Mouse (Mus musculus) MEL (cell line): ENCODE measurements around the gene Nfe2. TPM values are rescaled to one million over a fixed set of nuclear protein-coding genes. Genes with fewer than 3 reads are reported as not detected.

Source experiments
- DNase-seq: peaks from one replicate; pipeline ENCODE4 v3.0.0; 2011; ENCODE audit warnings: low read depth, low spot score
- H3K27ac ChIP-seq: 2 replicates; pipeline ENCODE4 v1.5.1; 2012; ENCODE audit warnings: low read depth, mild to moderate bottlenecking, control low read depth, low read length, moderate library complexity; ENCODE audit not compliant: control insufficient read depth
- H3K27me3 ChIP-seq, 2 experiments: fragments of 150-350 bp in 1 of 2; sonication (generic) in 1 of 2; 2 replicates each; pipeline ENCODE4 v1.6.1; 2012; ENCODE audit warnings: low read length in 2 of 2, mild to moderate bottlenecking in 2 of 2, improper control_type of control experiment in 1 of 2, moderate library complexity in 1 of 2; ENCODE audit not compliant: insufficient read depth in 2 of 2, control insufficient read depth in 1 of 2
- H3K36me3 ChIP-seq, 2 experiments: 2 replicates each; pipeline ENCODE4 v1.6.1; 2012 to 2014; ENCODE audit warnings: low read length in 2 of 2, improper control_type of control experiment in 1 of 2, inconsistent platforms in 1 of 2, mild to moderate bottlenecking in 1 of 2; ENCODE audit not compliant: insufficient read depth in 2 of 2, control insufficient read depth in 1 of 2
- H3K4me1 ChIP-seq, 2 experiments: fragments of 150-350 bp in 1 of 2; sonication (generic) in 1 of 2; 2 replicates each; pipeline ENCODE4 v1.6.1; 2012; ENCODE audit warnings: low read length in 2 of 2, improper control_type of control experiment in 1 of 2, mild to moderate bottlenecking in 1 of 2; ENCODE audit not compliant: insufficient read depth in 2 of 2, control insufficient read depth in 1 of 2
- H3K4me3 ChIP-seq, 2 experiments: fragments of 150-350 bp in 1 of 2; sonication (generic) in 1 of 2; 2 replicates each; pipeline ENCODE4 v1.5.1; 2012; ENCODE audit warnings: low read depth in 2 of 2, low read length in 2 of 2, mild to moderate bottlenecking in 2 of 2, moderate library complexity in 2 of 2, control low read depth in 1 of 2, improper control_type of control experiment in 1 of 2; ENCODE audit not compliant: control insufficient read depth in 1 of 2, insufficient read depth in 1 of 2
- H3K79me2 ChIP-seq: 2 replicates; pipeline ENCODE4 v1.6.1; 2012; ENCODE audit warnings: mild to moderate bottlenecking, low read length, moderate library complexity; ENCODE audit not compliant: control insufficient read depth, poor library complexity, insufficient read depth
- H3K9ac ChIP-seq: 2 replicates; pipeline ENCODE4 v1.6.1; 2012; ENCODE audit warnings: low read depth, mild to moderate bottlenecking, control low read depth, low read length, moderate library complexity; ENCODE audit not compliant: control insufficient read depth, poor library complexity, severe bottlenecking
- H3K9me3 ChIP-seq: fragments of 150-350 bp; sonication (generic); replicated peaks from 2 replicates; pipeline ENCODE4 v1.6.1; 2012; ENCODE audit warnings: mild to moderate bottlenecking, low read length, improper control_type of control experiment, moderate library complexity; ENCODE audit not compliant: insufficient read depth
- CHD1 ChIP-seq: IDR thresholded peaks from 2 replicates; pipeline ENCODE4 v1.6.1; 2012; ENCODE audit warnings: low read depth, mild to moderate bottlenecking, inconsistent platforms, low read length, improper control_type of control experiment
- CHD2 ChIP-seq: IDR thresholded peaks from 2 replicates; pipeline ENCODE4 v1.6.1; 2011; ENCODE audit warnings: low read length, improper control_type of control experiment
- CTCF ChIP-seq, 3 experiments: IDR thresholded peaks in 2 of 3; conservative IDR thresholded peaks in 1 of 3; 2 replicates each; pipeline ENCODE4 v1.5.1; 2011 to 2012; ENCODE audit warnings: low read length in 3 of 3, low read depth in 2 of 3, mild to moderate bottlenecking in 2 of 3, improper control_type of control experiment in 1 of 3, inconsistent platforms in 1 of 3, mixed read lengths in 1 of 3, moderate library complexity in 1 of 3; ENCODE audit not compliant: control insufficient read depth in 1 of 3, insufficient read depth in 1 of 3, poor library complexity in 1 of 3, severe bottlenecking in 1 of 3
- ELF1 ChIP-seq: IDR thresholded peaks from 2 replicates; pipeline ENCODE4 v1.6.1; 2014; ENCODE audit warnings: low read depth, mild to moderate bottlenecking, inconsistent platforms, low read length, improper control_type of control experiment, moderate library complexity
- ETS1 ChIP-seq: IDR thresholded peaks from 2 replicates; pipeline ENCODE4 v1.6.1; 2012; ENCODE audit warnings: low read depth, mild to moderate bottlenecking, inconsistent platforms, low read length, improper control_type of control experiment, moderate library complexity
- GATA1 ChIP-seq: IDR thresholded peaks from 2 replicates; pipeline ENCODE4 v1.6.1; 2011; ENCODE audit warnings: low read depth, low read length, improper control_type of control experiment
- HCFC1 ChIP-seq: IDR thresholded peaks from 2 replicates; pipeline ENCODE4 v1.6.1; 2012; ENCODE audit warnings: low read depth, mild to moderate bottlenecking, inconsistent platforms, low read length, improper control_type of control experiment, moderate library complexity
- JUND ChIP-seq: IDR thresholded peaks from 2 replicates; pipeline ENCODE4 v1.6.1; 2011; ENCODE audit warnings: low read depth, mild to moderate bottlenecking, improper control_type of control experiment, low read length
- KAT2A ChIP-seq: conservative IDR thresholded peaks from 2 replicates; pipeline ENCODE4 v1.6.1; 2012; ENCODE audit warnings: low read depth, low read length, improper control_type of control experiment, inconsistent platforms
- MAZ ChIP-seq: IDR thresholded peaks from 2 replicates; pipeline ENCODE4 v1.6.1; 2012; ENCODE audit warnings: low read depth, mild to moderate bottlenecking, inconsistent platforms, low read length, improper control_type of control experiment
- MXI1 ChIP-seq: IDR thresholded peaks from 2 replicates; pipeline ENCODE4 v1.6.1; 2011; ENCODE audit warnings: mild to moderate bottlenecking, low read depth, low read length, improper control_type of control experiment
- MYB ChIP-seq: IDR thresholded peaks from 2 replicates; pipeline ENCODE4 v1.6.1; 2011; ENCODE audit warnings: mild to moderate bottlenecking, low read depth, low read length, improper control_type of control experiment
- NELFE ChIP-seq: IDR thresholded peaks from 2 replicates; pipeline ENCODE4 v1.6.1; 2011; ENCODE audit warnings: low read depth, low read length, improper control_type of control experiment
- NRF1 ChIP-seq: IDR thresholded peaks from 2 replicates; pipeline ENCODE4 v1.6.1; 2014; ENCODE audit warnings: low read depth, mild to moderate bottlenecking, inconsistent platforms, low read length, improper control_type of control experiment, moderate library complexity; ENCODE audit not compliant: poor library complexity, insufficient read depth, severe bottlenecking
- RCOR1 ChIP-seq: IDR thresholded peaks from 2 replicates; pipeline ENCODE4 v1.6.1; 2012; ENCODE audit warnings: low read depth, mild to moderate bottlenecking, inconsistent platforms, low read length, improper control_type of control experiment
- SIN3A ChIP-seq: IDR thresholded peaks from 2 replicates; pipeline ENCODE4 v1.6.1; 2012; ENCODE audit warnings: low read length, improper control_type of control experiment, inconsistent platforms
- TCF12 ChIP-seq: IDR thresholded peaks from 2 replicates; pipeline ENCODE4 v1.6.1; 2014; ENCODE audit warnings: low read depth, mild to moderate bottlenecking, inconsistent platforms, low read length, improper control_type of control experiment, moderate library complexity
- UBTF ChIP-seq: IDR thresholded peaks from 2 replicates; pipeline ENCODE4 v1.6.1; 2012; ENCODE audit warnings: low read depth, mild to moderate bottlenecking, inconsistent platforms, low read length, improper control_type of control experiment, moderate library complexity, borderline replicate concordance; ENCODE audit not compliant: insufficient read depth
- ZKSCAN1 ChIP-seq: IDR thresholded peaks from 2 replicates; pipeline ENCODE4 v1.6.1; 2012; ENCODE audit warnings: low read depth, mild to moderate bottlenecking, inconsistent platforms, low read length, improper control_type of control experiment, moderate library complexity
- ZNF384 ChIP-seq: IDR thresholded peaks from 2 replicates; pipeline ENCODE4 v1.6.1; 2012; ENCODE audit warnings: low read depth, mild to moderate bottlenecking, inconsistent platforms, low read length, improper control_type of control experiment
- polyA plus RNA-seq, 2 experiments: library from polyadenylated mRNA; stranded (reverse) in 1 of 2; unstranded in 1 of 2; fragments of >175 nt in 1 of 2; fragments of >200 nt in 1 of 2; gene quantifications; 2 replicates each; pipeline versions ENCODE4 v1.2.1 to v1.2.4; 2012; ENCODE audit warnings: low replicate concordance in 2 of 2, low read depth in 1 of 2; ENCODE audit not compliant: insufficient read length in 2 of 2, insufficient read depth in 1 of 2, missing spikeins in 1 of 2
- total RNA-seq: library from RNA; depleted of rRNA; stranded (reverse); fragments of 300-350 nt; gene quantifications from 2 replicates; pipeline ENCODE4 v1.2.3, GENCODE M21; 2012

The Nfe2 gene
- total and polyA plus RNA-seq, 3 experiments, result 74.6 to 103 TPM; not detected in 1

- H3K4me3 ChIP-seq, result no peak overlapping the region
- no peaks in the 10 kb centered on the region for H3K27me3 ChIP-seq
- H3K9me3 ChIP-seq, result no peaks in the 10 kb centered on the region
- no peaks in the 10 kb centered on the region for H3K36me3 ChIP-seq
- no peaks in the 10 kb centered on the region for H3K79me2 ChIP-seq
- TF ChIP-seq CTCF (IDR thresholded peaks at IDR 0.05 in 2 of 3, conservative IDR thresholded peaks at IDR 0.05 in 1 of 3; ENCODE audit: control insufficient read depth in 1 of 3, insufficient read depth in 1 of 3, low read depth in 2 of 3, low read length in 3 of 3, poor library complexity in 1 of 3, severe bottlenecking in 1 of 3) (no peak), CHD2 (no peak), SIN3A (no peak), RCOR1 (no peak)
- no peaks in the 10 kb centered on the region for H3K4me1 ChIP-seq
- DNase-seq, result no peak
- H3K9ac ChIP-seq, result no peak overlapping the region
- H3K27ac ChIP-seq, result no peak overlapping the region
These were observed 36.4 kb upstream of the Nfe2 start for GRCm38 (mm10) chr15:103294649-103295048.

GRCm38 (mm10) chr15:103293375-103293774 is 35.2 kb upstream of the Nfe2 start:
- no peak for DNase-seq

GRCm38 (mm10) chr15:103292673-103293345 is 34.6 kb upstream of the Nfe2 start:
- Histone ChIP-seq H3K9ac (no peak overlapping the region), H3K27ac (no peak overlapping the region)
- TF ChIP-seq ZKSCAN1 (no peak), GATA1 (no peak), NELFE (no peak), NRF1 (no peak), MYB (no peak), ZNF384 (no peak), MXI1 (no peak), ELF1 (no peak), TCF12 (no peak), MAZ (no peak), KAT2A (no peak), SIN3A (no peak), CHD1 (no peak), ETS1 (no peak), UBTF (no peak), HCFC1 (no peak), JUND (no peak)
- TF ChIP-seq, all 39 proteins: peak for 0
- H3K79me2 ChIP-seq, result no peaks in the 10 kb centered on the region
- H3K9me3 ChIP-seq, result no peaks in the 10 kb centered on the region
- DNase-seq, result no peak
- H3K4me1 ChIP-seq, result no peaks in the 10 kb centered on the region
- no peaks in the 10 kb centered on the region for H3K36me3 ChIP-seq
- H3K27me3 ChIP-seq, result no peaks in the 10 kb centered on the region
- no peak overlapping the region for H3K4me3 ChIP-seq

More at GRCm38 (mm10) chr15:103293375-103293774, 35.2 kb upstream of the Nfe2 start:
- no peaks in the 10 kb centered on the region for H3K4me1 ChIP-seq
- no peak overlapping the region for H3K27ac ChIP-seq
- H3K4me3 ChIP-seq, result no peak overlapping the region
- no peak overlapping the region for H3K9ac ChIP-seq
- no peaks in the 10 kb centered on the region for H3K27me3 ChIP-seq
- no peaks in the 10 kb centered on the region for H3K9me3 ChIP-seq
- no peak for TF ChIP-seq JUND
- no peak for TF ChIP-seq GATA1
- peak in 2 of 3 experiments; percentile 5 to 7; a peak in 1 of 6 replicates for TF ChIP-seq CTCF (IDR thresholded peaks at IDR 0.05 in 2 of 3, conservative IDR thresholded peaks at IDR 0.05 in 1 of 3; ENCODE audit: control insufficient read depth in 1 of 3, insufficient read depth in 1 of 3, low read depth in 2 of 3, low read length in 3 of 3, poor library complexity in 1 of 3, severe bottlenecking in 1 of 3)
- H3K36me3 ChIP-seq, result no peaks in the 10 kb centered on the region
- H3K79me2 ChIP-seq, result no peaks in the 10 kb centered on the region
